Mouse (Mus musculus): ENCODE results near the gene Srsf3.

The Srsf3 gene

DNA sequence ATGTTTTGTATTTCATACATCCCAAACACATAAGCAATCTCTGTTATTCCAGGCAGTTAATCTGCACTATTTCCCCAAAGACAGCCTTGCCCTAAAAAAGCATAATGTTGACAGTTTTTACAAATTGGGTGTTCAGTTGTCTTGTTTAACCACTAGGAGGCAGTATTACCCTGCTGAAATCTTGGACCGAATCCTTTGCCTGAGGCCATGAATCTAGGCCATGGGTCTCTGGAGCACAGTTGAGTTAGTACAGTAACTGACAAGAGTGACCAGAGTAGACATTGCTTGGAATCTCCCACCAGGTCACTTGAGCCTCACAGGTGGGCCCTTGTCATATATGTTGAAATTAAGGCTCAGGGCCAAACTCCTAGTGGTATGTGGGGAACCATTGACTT is 12.5 kb downstream of the Srsf3 start:
- in situ Hi-C loops (cut with MboI, MseI), result loop anchor here (5.0 kb wide), 2 partner anchors 127 to 202 kb away; no protein-coding TSS in a partner anchor

GRCm38 (mm10) chr17:29045741-29046530 is 13.5 kb downstream of the Srsf3 start:
- in situ Hi-C loops (cut with MboI, MseI), result loop anchor here (5.0 kb wide), 2 partner anchors 126 to 201 kb away; no protein-coding TSS in a partner anchor

- in situ Hi-C loops (cut with MboI, MseI), result loop anchor here (5.0 kb wide), 2 partner anchors 125 to 200 kb away; no protein-coding TSS in a partner anchor
These were observed 14.4 kb downstream of the Srsf3 start for GRCm38 (mm10) chr17:29046863-29047262.

DNA sequence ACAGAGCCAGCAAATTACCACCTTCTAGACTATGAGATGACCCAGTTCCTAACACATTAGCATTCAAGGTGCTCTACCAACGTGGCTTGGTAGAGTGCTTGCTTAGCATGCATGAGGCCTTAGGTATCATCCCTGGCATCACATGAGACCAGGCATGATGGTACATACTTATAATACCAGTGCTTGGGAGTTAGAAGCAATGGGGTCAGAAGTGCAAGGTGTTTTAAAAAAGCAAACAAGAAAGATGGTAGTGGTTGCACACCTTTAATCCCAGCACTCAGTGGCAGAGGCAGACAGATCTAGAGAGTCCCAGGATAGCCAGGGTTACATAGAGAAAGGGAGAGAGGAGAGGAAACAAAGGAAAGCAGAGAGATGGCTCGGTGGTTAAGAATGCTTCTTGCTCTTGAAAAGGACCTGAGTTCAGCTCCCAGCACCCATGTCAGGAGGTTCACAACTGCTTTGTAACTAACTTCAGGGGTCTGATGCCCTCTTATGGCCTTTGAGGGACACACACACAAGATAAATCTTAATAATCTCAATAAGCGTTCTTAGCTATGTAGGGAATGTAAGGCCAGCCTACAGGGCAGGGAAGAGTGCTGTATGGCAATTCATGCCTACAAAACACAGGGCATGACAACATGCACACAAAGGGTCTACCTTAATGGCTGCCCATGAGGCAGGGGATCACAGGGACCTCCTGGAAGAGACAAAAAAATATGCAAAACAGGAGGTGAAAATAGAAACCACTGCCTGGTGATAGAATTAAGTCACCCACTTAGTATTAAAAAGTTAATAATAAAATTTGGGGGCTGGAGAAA is 15.5 kb downstream of the Srsf3 start:
- in situ Hi-C loops (cut with MboI, MseI), result loop anchor here (5.0 kb wide), 2 partner anchors 124 to 199 kb away; no protein-coding TSS in a partner anchor

DNA sequence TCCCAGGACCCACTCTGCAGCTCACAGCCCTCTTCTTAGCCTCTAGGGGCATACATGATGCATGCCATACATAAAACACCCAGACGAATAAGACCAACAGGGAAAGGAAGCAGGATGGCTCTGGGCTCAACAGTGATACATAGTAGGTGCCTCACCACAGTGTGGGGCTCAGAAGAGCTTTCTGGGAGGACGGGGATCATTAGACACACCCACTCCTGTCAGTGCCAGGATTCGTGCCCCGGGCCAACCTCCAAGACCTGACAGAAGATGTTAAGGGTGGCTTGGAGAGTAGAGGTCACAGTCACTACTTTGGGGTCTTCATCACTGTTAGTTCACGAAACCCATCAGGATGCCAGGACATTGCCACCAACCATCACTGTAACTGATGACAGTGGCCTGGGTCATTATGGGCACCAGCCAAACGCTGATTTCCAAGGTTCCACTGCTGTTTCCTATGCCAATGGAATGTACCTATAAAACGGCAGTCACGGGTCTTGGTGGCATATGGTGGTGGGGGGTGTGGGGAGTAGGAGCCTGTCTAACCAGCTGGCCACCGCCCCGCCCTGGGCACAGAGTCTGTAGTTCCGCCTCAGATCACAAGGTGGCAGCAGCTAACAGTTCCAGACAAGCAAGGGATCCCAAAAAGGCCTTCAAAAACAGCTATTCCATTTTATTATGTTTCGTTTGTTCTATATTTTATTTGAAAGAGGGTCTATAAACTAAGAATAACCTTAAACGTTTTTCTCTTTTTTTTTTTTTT is 16.5 kb downstream of the Srsf3 start:
- in situ Hi-C loops (cut with MboI, MseI), result loop anchor here (5.0 kb wide), 2 partner anchors 123 to 198 kb away; no protein-coding TSS in a partner anchor

DNA sequence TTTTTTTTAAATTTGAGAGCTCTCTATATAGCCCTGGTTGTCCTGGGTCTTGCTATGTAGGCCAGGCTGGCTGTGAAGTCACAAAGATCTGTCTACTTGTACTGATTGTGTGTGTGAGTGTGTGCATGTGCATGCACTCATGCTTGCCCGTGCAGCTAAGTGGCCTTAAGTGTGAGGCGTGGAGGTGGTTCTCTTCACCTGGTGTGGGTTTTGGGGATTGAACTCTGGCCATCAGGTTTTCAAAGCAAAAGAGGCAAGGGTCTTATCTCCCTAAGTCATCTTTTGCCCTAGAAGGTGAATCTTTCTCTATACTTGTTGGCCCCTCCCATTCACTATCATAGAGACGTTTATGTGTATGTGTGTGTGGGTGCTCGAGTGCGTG is 17.1 kb downstream of the Srsf3 start:
- in situ Hi-C loops (cut with MboI, MseI), result loop anchor here (5.0 kb wide), 2 partner anchors 123 to 198 kb away; no protein-coding TSS in a partner anchor

DNA sequence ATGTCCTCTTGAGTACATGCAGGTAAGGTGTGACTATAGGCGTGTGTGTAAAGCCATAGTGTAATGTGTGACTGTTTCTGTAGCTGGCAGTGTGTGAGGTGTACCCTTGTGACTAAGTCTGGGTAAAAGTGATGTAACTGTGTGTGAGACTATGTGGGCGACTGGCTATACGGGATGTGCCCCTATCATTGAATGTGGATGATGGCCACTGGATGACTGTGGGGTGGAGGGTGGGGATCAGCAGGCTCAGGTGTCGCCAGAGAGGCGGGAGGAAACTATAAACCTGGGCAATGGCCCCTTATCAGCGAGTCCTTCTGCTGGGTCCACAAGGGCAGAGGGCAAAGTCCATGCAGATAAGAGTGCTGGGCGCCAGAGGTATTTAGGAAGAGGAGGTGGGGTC is 17.5 kb downstream of the Srsf3 start:
- in situ Hi-C loops (cut with MboI, MseI), result loop anchor here (5.0 kb wide), 3 partner anchors 42 to 197 kb away; partner anchors contain the start of gene Cdkn1a

DNA sequence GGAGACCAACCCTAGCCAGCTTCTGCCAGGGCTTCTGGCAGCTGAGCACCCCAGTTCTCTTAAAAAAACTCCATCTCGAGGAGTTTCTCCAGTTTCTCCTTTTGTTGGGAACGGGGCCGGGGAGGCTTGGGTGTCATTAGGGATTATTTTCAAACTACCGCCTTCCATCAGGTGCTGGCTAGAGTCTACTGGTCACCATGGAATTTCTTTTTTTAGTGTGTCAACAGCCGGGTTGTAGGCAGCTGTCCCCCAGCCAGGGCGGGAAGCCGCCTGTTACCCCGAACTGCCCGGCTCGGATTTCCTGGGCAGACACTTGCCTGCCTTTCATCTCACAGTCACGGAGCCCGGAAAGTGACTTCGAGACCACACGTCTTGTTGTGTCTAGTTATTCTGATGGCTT is 18.4 kb downstream of the Srsf3 start:
- in situ Hi-C loops (cut with MboI, MseI), result loop anchor here (5.0 kb wide), 1 partner anchor 42 kb away; the partner anchor contains the start of gene Cdkn1a

DNA sequence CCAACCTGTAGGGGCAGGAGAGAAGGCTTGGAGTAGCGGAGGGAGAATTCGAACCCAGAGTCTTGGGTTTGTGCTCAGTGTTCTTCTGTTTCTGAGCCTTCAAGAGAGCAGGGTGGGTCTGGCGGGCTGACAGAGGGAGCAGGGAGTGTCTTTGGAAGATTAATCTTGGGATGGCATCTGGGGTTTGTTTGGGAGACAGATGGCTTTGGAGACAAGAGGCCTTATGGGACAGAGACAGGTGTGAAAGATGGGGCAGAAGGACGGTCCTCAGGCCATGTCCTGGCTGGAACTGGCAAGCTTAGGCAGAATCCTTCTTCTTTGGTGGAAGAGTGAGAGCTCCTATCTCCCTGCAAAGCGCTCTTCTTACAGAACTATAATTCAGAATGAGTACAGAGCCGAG is 20.6 kb downstream of the Srsf3 start:
- in situ Hi-C loops (cut with MboI, MseI), result loop anchor here (5.0 kb wide), 1 partner anchor 39 kb away; the partner anchor contains the start of gene Cdkn1a

- in situ Hi-C loops (cut with MboI, MseI), result loop anchor here (5.0 kb wide), 1 partner anchor 38 kb away; the partner anchor contains the start of gene Cdkn1a
These were observed 21.4 kb downstream of the Srsf3 start for GRCm38 (mm10) chr17:29053841-29054240.

GRCm38 (mm10) chr17:29054429-29054828 is 22.0 kb downstream of the Srsf3 start:
- in situ Hi-C loops (cut with MboI, MseI), result loop anchor here (5.0 kb wide), 1 partner anchor 38 kb away; the partner anchor contains the start of gene Cdkn1a

DNA sequence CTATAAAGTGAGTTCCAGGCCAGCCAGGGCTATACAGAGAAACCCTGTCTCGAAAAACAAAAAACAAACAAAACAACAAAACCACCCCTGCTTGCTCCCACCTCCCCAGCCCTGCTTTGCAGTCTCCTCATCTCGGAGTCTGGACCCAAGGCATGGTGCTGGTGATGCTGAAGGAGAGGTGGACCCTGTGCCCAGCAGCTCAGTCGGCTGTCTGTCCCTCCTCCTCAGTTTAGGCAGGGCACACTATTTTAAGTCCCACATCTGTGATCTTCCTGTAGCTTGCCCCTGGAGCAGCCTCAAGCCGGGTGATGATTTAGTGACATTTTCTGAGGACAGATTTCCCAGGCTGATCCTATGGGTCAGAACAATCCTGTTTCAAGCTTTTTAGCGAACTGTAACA is 23.2 kb downstream of the Srsf3 start:
- in situ Hi-C loops (cut with MboI, MseI), result no loop called here

DNA sequence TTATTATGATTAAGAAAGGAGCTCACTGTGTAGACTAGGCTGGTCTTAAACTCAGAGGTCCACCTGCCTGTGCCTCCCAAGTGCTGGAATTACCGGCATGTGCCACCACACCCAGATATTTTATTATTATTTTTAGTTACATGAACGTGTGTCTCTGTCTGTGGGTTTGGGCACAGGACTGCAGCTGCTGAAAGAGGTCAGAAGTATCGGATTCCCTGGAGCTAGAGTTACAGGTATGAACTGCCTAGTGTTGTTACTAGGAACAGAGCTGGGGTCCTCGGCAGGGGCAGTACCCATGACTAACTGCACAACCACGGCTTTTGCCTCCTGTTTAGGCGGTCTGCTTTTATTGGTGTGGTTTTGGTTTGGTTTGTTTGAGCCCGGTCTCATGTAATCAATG is 23.8 kb downstream of the Srsf3 start:
- in situ Hi-C loops (cut with MboI, MseI), result no loop called here

- in situ Hi-C loops (cut with MboI, MseI), result no loop called here
These were observed 24.3 kb downstream of the Srsf3 start for GRCm38 (mm10) chr17:29056699-29057151.

DNA sequence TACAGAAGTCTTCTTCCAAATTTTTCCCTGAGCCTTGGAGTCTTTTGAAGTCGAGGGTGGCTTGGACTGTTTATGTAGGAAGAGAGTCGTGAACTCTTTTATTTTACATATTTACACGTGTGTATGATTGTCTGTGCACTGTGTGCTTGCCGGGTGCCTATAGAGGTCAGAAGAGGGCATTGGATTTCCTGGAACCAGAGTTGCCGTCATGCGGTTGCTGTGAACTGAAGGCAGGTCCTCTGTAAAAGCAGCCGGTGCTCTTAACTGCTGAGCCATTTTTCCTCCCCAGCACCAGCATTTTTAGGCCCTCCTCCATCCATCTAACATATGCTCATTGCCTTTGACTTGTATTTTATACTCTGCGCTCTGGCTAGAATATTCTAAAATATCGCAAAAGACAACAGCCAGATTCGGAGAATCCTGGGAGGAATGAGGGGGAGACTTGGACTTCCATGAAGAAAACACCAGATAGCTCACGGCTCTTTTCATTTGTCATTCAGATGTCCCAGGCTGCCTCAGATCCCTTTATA is 25.0 kb downstream of the Srsf3 start:
- in situ Hi-C loops (cut with MboI, MseI), result no loop called here

- in situ Hi-C loops (cut with MboI, MseI), result no loop called here
These were observed 25.5 kb downstream of the Srsf3 start for GRCm38 (mm10) chr17:29057961-29058360.

- in situ Hi-C loops (cut with MboI, MseI), result no loop called here
These were observed 26.1 kb downstream of the Srsf3 start for GRCm38 (mm10) chr17:29058487-29058886.

- in situ Hi-C loops (cut with MboI, MseI), result no loop called here
These were observed 27.2 kb downstream of the Srsf3 start for GRCm38 (mm10) chr17:29059581-29059980.

- in situ Hi-C loops (cut with MboI, MseI), result no loop called here
These were observed 28.5 kb downstream of the Srsf3 start for GRCm38 (mm10) chr17:29060946-29061345.

DNA sequence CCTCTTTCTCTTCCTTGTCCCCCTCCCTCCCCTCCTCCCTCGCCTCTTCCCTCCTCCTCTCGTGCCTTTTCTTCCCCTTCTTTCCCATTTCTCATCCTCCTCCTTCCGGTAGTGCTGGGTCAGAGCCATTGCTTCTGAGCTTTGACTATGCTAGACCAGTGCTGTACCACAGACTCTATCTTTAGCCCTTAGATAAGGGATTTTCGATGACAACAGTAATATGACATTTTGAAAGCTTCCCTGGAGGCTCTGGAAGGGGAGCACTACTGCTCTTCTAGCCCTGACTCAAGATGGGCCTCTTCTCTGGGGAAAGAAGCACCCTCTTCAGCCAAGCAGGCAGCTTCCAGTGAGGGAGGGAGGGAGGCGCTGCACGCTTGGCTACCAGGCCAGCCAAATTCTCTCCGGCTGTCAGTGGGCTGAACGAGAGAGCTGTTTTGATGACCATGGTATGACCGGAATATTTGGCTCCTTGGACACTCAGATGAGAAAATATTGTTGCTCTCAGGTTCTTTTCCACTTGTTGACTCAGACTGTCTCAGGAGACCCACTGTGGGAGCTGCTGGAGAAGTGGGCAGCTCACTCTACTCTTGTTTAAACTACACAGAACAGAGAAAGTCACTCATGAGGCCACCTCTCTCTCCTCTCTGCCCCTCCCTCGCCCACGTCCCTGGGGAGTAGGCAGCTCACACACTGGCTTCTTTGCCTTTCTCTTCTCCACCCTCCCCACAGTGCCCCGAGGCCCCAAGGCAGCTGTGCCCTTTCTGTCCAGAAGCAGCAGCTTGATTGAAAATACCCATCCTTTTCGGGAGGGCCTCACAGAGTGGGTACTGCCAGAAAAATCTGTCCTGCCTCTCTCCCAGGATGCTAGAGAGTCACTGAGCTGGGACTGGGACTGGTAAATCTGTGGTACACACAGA is 29.9 kb downstream of the Srsf3 start:
- in situ Hi-C loops (cut with MboI, MseI), result no loop called here

Measured in T-helper 2 cell (primary cell).